Mouse (Mus musculus): Measurements from ENCODE around the gene Gap43. TPM values are rescaled to one million over a fixed set of nuclear protein-coding genes. Genes with fewer than 3 reads are reported as not detected.
"Not testable (repeated sequence)": the region's sequence is repeated elsewhere in the genome, so short reads cannot be mapped to it uniquely, and the experiment has no call there.

Gene Gap43
- polyA plus RNA-seq, 1 experiment from 2014 or later: 15.9 TPM

GRCm38 (mm10) chr16:42255693-42256092 is 84.8 kb downstream of the Gap43 start:
- Histone ChIP-seq H3K36me3 (ENCODE audit: control insufficient read depth, insufficient read depth, low read length) (no peaks in the 10 kb centered on the region), H3K4me1 (replicated peaks; ENCODE audit: control insufficient read depth, insufficient read depth, low read length) (no peaks in the 10 kb centered on the region), H3K4me3 (ENCODE audit: low read length) (no peak overlapping the region), H3K9ac (ENCODE audit: low read length) (no peak overlapping the region), H3K9me3 (ENCODE audit: control insufficient read depth, low read length) (no peaks in the 10 kb centered on the region), H3K27me3 (ENCODE audit: control insufficient read depth, insufficient read depth, low read depth, low read length) (no peaks in the 10 kb centered on the region), H3K27ac (ENCODE audit: low read length) (no peak overlapping the region), H3K4me2 (ENCODE audit: low read depth, low read length) (no peak overlapping the region)
- WGBS: 66% methylated on average over 11 of the region's 11 CpGs
- ATAC-seq (ENCODE audit: low read depth): no peak

- H3K27ac ChIP-seq (ENCODE audit: low read length): no peak overlapping the region
- H3K9ac ChIP-seq (ENCODE audit: low read length): no peak overlapping the region
- no peak overlapping the region for H3K4me3 ChIP-seq (ENCODE audit: low read length)
- no peaks in the 10 kb centered on the region for H3K4me1 ChIP-seq (replicated peaks; ENCODE audit: control insufficient read depth, insufficient read depth, low read length)
- H3K9me3 ChIP-seq (ENCODE audit: control insufficient read depth, low read length): no peaks in the 10 kb centered on the region
- no peak overlapping the region for H3K4me2 ChIP-seq (ENCODE audit: low read depth, low read length)
- no peak for ATAC-seq (ENCODE audit: low read depth)
- WGBS: 76% methylated on average over 3 of the region's 3 CpGs
- no peaks in the 10 kb centered on the region for H3K36me3 ChIP-seq (ENCODE audit: control insufficient read depth, insufficient read depth, low read length)
- H3K27me3 ChIP-seq (ENCODE audit: control insufficient read depth, insufficient read depth, low read depth, low read length): no peaks in the 10 kb centered on the region
These were observed 85.2 kb downstream of the Gap43 start for GRCm38 (mm10) chr16:42255222-42255621.

GRCm38 (mm10) chr16:42252252-42252651 is 88.2 kb downstream of the Gap43 start:
- no peak overlapping the region for H3K4me3 ChIP-seq (ENCODE audit: low read length)
- H3K9ac ChIP-seq (ENCODE audit: low read length): no peak overlapping the region
- no peak overlapping the region for H3K4me2 ChIP-seq (ENCODE audit: low read depth, low read length)
- 58% methylated on average over 5 of the region's 5 CpGs for WGBS
- no peaks in the 10 kb centered on the region for H3K27me3 ChIP-seq (ENCODE audit: control insufficient read depth, insufficient read depth, low read depth, low read length)
- ATAC-seq (ENCODE audit: low read depth): no peak
- H3K9me3 ChIP-seq (ENCODE audit: control insufficient read depth, low read length): no peaks in the 10 kb centered on the region
- no peaks in the 10 kb centered on the region for H3K36me3 ChIP-seq (ENCODE audit: control insufficient read depth, insufficient read depth, low read length)
- no peak overlapping the region for H3K27ac ChIP-seq (ENCODE audit: low read length)
- H3K4me1 ChIP-seq (replicated peaks; ENCODE audit: control insufficient read depth, insufficient read depth, low read length): no peaks in the 10 kb centered on the region

GRCm38 (mm10) chr16:42244121-42244520 is 96.3 kb downstream of the Gap43 start:
- WGBS: 67% methylated on average over 3 of the region's 3 CpGs
- not testable (repeated sequence) for H3K27ac ChIP-seq (ENCODE audit: low read length); H3K4me3 ChIP-seq (ENCODE audit: low read length); H3K36me3 ChIP-seq (ENCODE audit: control insufficient read depth, insufficient read depth, low read length); H3K27me3 ChIP-seq (ENCODE audit: control insufficient read depth, insufficient read depth, low read depth, low read length); ATAC-seq (ENCODE audit: low read depth); H3K9me3 ChIP-seq (ENCODE audit: control insufficient read depth, low read length); H3K9ac ChIP-seq (ENCODE audit: low read length); H3K4me1 ChIP-seq (replicated peaks; ENCODE audit: control insufficient read depth, insufficient read depth, low read length); H3K4me2 ChIP-seq (ENCODE audit: low read depth, low read length)

GRCm38 (mm10) chr16:42231306-42231705 is 109.1 kb downstream of the Gap43 start:
- no peak for ATAC-seq (ENCODE audit: low read depth)
- 63% methylated on average over 4 of the region's 4 CpGs for WGBS

More at GRCm38 (mm10) chr16:42231306-42231705, 109.1 kb downstream of the Gap43 start:
- H3K36me3 ChIP-seq (ENCODE audit: control insufficient read depth, insufficient read depth, low read length): no peaks in the 10 kb centered on the region
- no peak overlapping the region for H3K9ac ChIP-seq (ENCODE audit: low read length)
- H3K4me1 ChIP-seq (replicated peaks; ENCODE audit: control insufficient read depth, insufficient read depth, low read length): no peaks in the 10 kb centered on the region
- no peak overlapping the region for H3K27ac ChIP-seq (ENCODE audit: low read length)
- H3K4me2 ChIP-seq (ENCODE audit: low read depth, low read length): no peak overlapping the region
- no peaks in the 10 kb centered on the region for H3K9me3 ChIP-seq (ENCODE audit: control insufficient read depth, low read length)
- no peaks in the 10 kb centered on the region for H3K27me3 ChIP-seq (ENCODE audit: control insufficient read depth, insufficient read depth, low read depth, low read length)
- H3K4me3 ChIP-seq (ENCODE audit: low read length): no peak overlapping the region

Small RNA genes within 50 kb of the gene (microRNA-seq; reads per million reads assigned to microRNA genes)
- 3.2 reads per million, percentile 10 among the genes with 10 or more reads in this experiment for gene Mir6540

Measured in lung, embryonic 16.5 days (tissue).